Mouse (Mus musculus) kidney, postnatal 14 days (tissue): ENCODE measurements at regions not wholly inside any gene's neighbourhood (a gene's known extent, or its start where the extent isn't known, plus 50 kb on each side); places are given as distances from the start of the nearest gene placed in this dataset.

Source experiments
- DNase-seq: peaks from one replicate; pipeline ENCODE4 v3.0.0; 2022; ENCODE audit warnings: mixed read lengths

- DNase-seq = no peak
Observed at GRCm38 (mm10) chr5:116897391-116897790, 218.5 kb downstream of the Suds3 start.

GRCm38 (mm10) chr5:116895036-116895783 is 220.7 kb downstream of the Suds3 start:
- no peak for DNase-seq

GRCm38 (mm10) chr5:116894575-116894974 is 221.3 kb downstream of the Suds3 start:
- no peak for DNase-seq

GRCm38 (mm10) chr5:116892877-116893276 is 223.0 kb downstream of the Suds3 start:
- no peak for DNase-seq

GRCm38 (mm10) chr5:116889224-116889623 is 226.7 kb downstream of the Suds3 start:
- no peak for DNase-seq

GRCm38 (mm10) chr5:116886181-116887136 is 229.5 kb downstream of the Suds3 start:
- DNase-seq = no peak

- no peak for DNase-seq
Observed at GRCm38 (mm10) chr5:116879761-116880160, 236.2 kb downstream of the Suds3 start.

GRCm38 (mm10) chr5:116874941-116875340 is 241.0 kb downstream of the Suds3 start:
- DNase-seq = no peak

- no peak for DNase-seq
Observed at GRCm38 (mm10) chr5:116868115-116868514, 247.8 kb downstream of the Suds3 start.

- DNase-seq = no peak
Observed at GRCm38 (mm10) chr5:116864275-116864674, 251.6 kb downstream of the Suds3 start.

GRCm38 (mm10) chr5:116852691-116853090 is 261.1 kb upstream of the Srrm4 start:
- DNase-seq = no peak

- DNase-seq = no peak
Observed at GRCm38 (mm10) chr5:116831874-116832273, 240.3 kb upstream of the Srrm4 start.

- DNase-seq = peak; percentile 13
Observed at GRCm38 (mm10) chr5:116829771-116830170, 238.2 kb upstream of the Srrm4 start.

- no peak for DNase-seq
Observed at GRCm38 (mm10) chr5:116823260-116823659, 231.6 kb upstream of the Srrm4 start.

GRCm38 (mm10) chr5:116822141-116822540 is 230.5 kb upstream of the Srrm4 start:
- no peak for DNase-seq

GRCm38 (mm10) chr5:116809799-116810198 is 218.2 kb upstream of the Srrm4 start:
- DNase-seq = no peak

- DNase-seq = no peak
Observed at GRCm38 (mm10) chr5:116809001-116809759, 217.6 kb upstream of the Srrm4 start.

- no peak for DNase-seq
Observed at GRCm38 (mm10) chr5:116797460-116797859, 205.8 kb upstream of the Srrm4 start.

GRCm38 (mm10) chr5:116795169-116795568 is 203.6 kb upstream of the Srrm4 start:
- no peak for DNase-seq

- no peak for DNase-seq
Observed at GRCm38 (mm10) chr5:116790419-116790818, 198.8 kb upstream of the Srrm4 start.

GRCm38 (mm10) chr5:116789859-116790258 is 198.2 kb upstream of the Srrm4 start:
- no peak for DNase-seq

- no peak for DNase-seq
Observed at GRCm38 (mm10) chr5:116776450-116776849, 184.8 kb upstream of the Srrm4 start.

GRCm38 (mm10) chr5:116766261-116766660 is 174.6 kb upstream of the Srrm4 start:
- DNase-seq = no peak
